Comparison of ENCODE assay signal across 8 mouse cellular contexts in genomic region chr11:58103697-58104306, GRCm38 (mm10). TPM values are rescaled to one million over a fixed set of nuclear protein-coding genes. Genes with fewer than 3 reads are reported as not detected.
DNase-seq lines count a peak whose midpoint lies in the region; ATAC-seq lines count a peak whose summit lies in the region.

TSS of gene Cnot8 (plus strand) at chr11:58104153.

- H3K4me3 ChIP-seq in heart, embryonic 14.5 days (ENCODE audit: control insufficient read depth in 1 of 2, insufficient read depth in 1 of 2, low read depth in 1 of 2, low read length in 2 of 2), result peak within 1 kb of the TSS; percentile 68 to 89
- peak within 1 kb of the TSS; percentile 83 for H3K4me3 ChIP-seq in liver, embryonic 13.5 days (replicated peaks)
- peak within 1 kb of the TSS; percentile 99 for H3K4me3 ChIP-seq in stomach, embryonic 16.5 days (replicated peaks; ENCODE audit: low read length)

- H3K4me1 ChIP-seq in heart, embryonic 14.5 days (ENCODE audit: control insufficient read depth in 2 of 2, insufficient read depth in 2 of 2, low read length in 2 of 2), result peaks cover 7 to 14% of the 10 kb centered on the region in 2 experiments
- H3K4me1 ChIP-seq in liver, embryonic 13.5 days (replicated peaks), result peaks cover 39% of the 10 kb centered on the region
- peaks cover 9% of the 10 kb centered on the region for H3K4me1 ChIP-seq in stomach, embryonic 16.5 days (ENCODE audit: control insufficient read depth, insufficient read depth, low read length)

- peak; percentile 96 for DNase-seq in c-Kit-negative CD71-positive TER-119-positive erythroid progenitor cells, embryonic 14.5 days (ENCODE audit: low read depth, low spot score)
- peak; percentile 98 for DNase-seq in fibroblast of lung, adult 2 months (ENCODE audit: low read depth)
- peak; percentile 100 for DNase-seq in kidney, postnatal 14 days
- DNase-seq in liver, embryonic 13.5 days, result peak; percentile 99
- peak; percentile 98 for DNase-seq in neural tube, embryonic 10.5 days (ENCODE audit: extremely low spot score, low spot score)

- H3K27ac ChIP-seq in heart, embryonic 14.5 days (replicated peaks in 1 of 2; ENCODE audit: control insufficient read depth in 1 of 2, insufficient read depth in 1 of 2, low read depth in 2 of 2, low read length in 2 of 2), result peak within 1 kb of the TSS; percentile 81 to 82
- peak within 1 kb of the TSS; percentile 90 for H3K27ac ChIP-seq in liver, embryonic 13.5 days
- H3K27ac ChIP-seq in stomach, embryonic 16.5 days (ENCODE audit: low read length), result peak within 1 kb of the TSS; percentile 97

- peak; percentile 95 for ATAC-seq in CD4-positive, CD25-positive, alpha-beta regulatory T cell, adult 4 months
- peak; percentile 96 for ATAC-seq in heart, embryonic 14.5 days (ENCODE audit: insufficient number of reproducible peaks, insufficient read depth, low FRiP score, low read depth)
- peak; percentile 97 for ATAC-seq in liver, embryonic 13.5 days (ENCODE audit: low read depth)
- ATAC-seq in stomach, embryonic 16.5 days (ENCODE audit: insufficient read depth, low FRiP score), result peak; percentile 98

- H3K27me3 ChIP-seq in heart, embryonic 14.5 days (ENCODE audit: control insufficient read depth, insufficient read depth, low read length), result no peaks in the 10 kb centered on the region
- H3K27me3 ChIP-seq in liver, embryonic 13.5 days, result 0 out of 2 replicates have a peak, but pooled peaks cover 5% of the 10 kb centered on the region
- H3K27me3 ChIP-seq in stomach, embryonic 16.5 days (ENCODE audit: control insufficient read depth, insufficient read depth, low read length), result no peaks in the 10 kb centered on the region

- WGBS in heart, embryonic 14.5 days, result under 1% methylated on average over 54 of the region's 55 CpGs
- WGBS in liver, embryonic 13.5 days (ENCODE audit: insufficient replicate concordance), result under 1% methylated on average over 55 of the region's 55 CpGs
- WGBS in stomach, embryonic 16.5 days, result under 1% methylated on average over 55 of the region's 55 CpGs

- H3K36me3 ChIP-seq in heart, embryonic 14.5 days (ENCODE audit: control insufficient read depth, insufficient read depth, low read length), result 0 out of 2 replicates have a peak, but pooled peaks cover 3% of the 10 kb centered on the region
- peaks cover 4% of the 10 kb centered on the region; the same call in 1 of the 2 replicates for H3K36me3 ChIP-seq in liver, embryonic 13.5 days
- no peaks in the 10 kb centered on the region for H3K36me3 ChIP-seq in stomach, embryonic 16.5 days (ENCODE audit: control insufficient read depth, insufficient read depth, low read length)

- H3K9me3 ChIP-seq in heart, embryonic 14.5 days (ENCODE audit: control insufficient read depth, low read length), result no peaks in the 10 kb centered on the region
- no peaks in the 10 kb centered on the region for H3K9me3 ChIP-seq in liver, embryonic 13.5 days (replicated peaks)
- H3K9me3 ChIP-seq in stomach, embryonic 16.5 days (replicated peaks; ENCODE audit: control insufficient read depth, low read length), result no peaks in the 10 kb centered on the region

- peak within 1 kb of the TSS; percentile 74 for H3K4me2 ChIP-seq in heart, embryonic 14.5 days (ENCODE audit: low read length)
- peak within 1 kb of the TSS; percentile 84 for H3K4me2 ChIP-seq in liver, embryonic 13.5 days
- peak within 1 kb of the TSS; percentile 50 for H3K4me2 ChIP-seq in stomach, embryonic 16.5 days (ENCODE audit: low read depth, low read length)

- H3K9ac ChIP-seq in heart, embryonic 14.5 days (ENCODE audit: low read length), result peak within 1 kb of the TSS; percentile 89
- H3K9ac ChIP-seq in liver, embryonic 13.5 days, result peak within 1 kb of the TSS; percentile 93
- H3K9ac ChIP-seq in stomach, embryonic 16.5 days (ENCODE audit: low read length), result peak within 1 kb of the TSS; percentile 97

RNA-seq across cellular contexts. Expression of gene Cnot8, which starts in this region (rescaled TPM):
- 10 to 100 TPM; 89.2 to 97.8 TPM for polyA plus RNA-seq in CD4-positive, CD25-positive, alpha-beta regulatory T cell, adult 4 months (2017; shearing (Covaris generic))
- polyA plus RNA-seq in heart, embryonic 14.5 days (2014; fragmentation: Nextera tagmentation; extraction: Ambion mirVana), result 76.4 and 77.7 TPM in 2 replicates
- 39.8 and 44.9 TPM in 2 replicates for polyA plus RNA-seq in liver, embryonic 13.5 days (2015; fragmentation: Nextera tagmentation; extraction: Ambion mirVana)
- polyA plus RNA-seq in stomach, embryonic 16.5 days (2015; fragmentation: Nextera tagmentation; extraction: Ambion mirVana), result 71.7 and 74.6 TPM in 2 replicates

Comparison
In these comparisons a context has a peak if more than half of its experiments do, and no peak if none do; other contexts are left out.
1. Peak in every context shown above with its lines: DNase-seq, ATAC-seq, H3K4me3 ChIP-seq and H3K27ac ChIP-seq.